Mouse (Mus musculus) ES-E14 (cell line): ENCODE measurements around the gene Meltf. TPM values are rescaled to one million over a fixed set of nuclear protein-coding genes. Genes with fewer than 3 reads are reported as not detected.

Source experiments
- DNase-seq: peaks from one replicate; pipeline ENCODE4 v3.0.0-alpha.2; 2013; ENCODE audit warnings: low read depth, low spot score
- H3K27ac ChIP-seq: 2 replicates; pipeline ENCODE4 v1.5.1; 2012; ENCODE audit warnings: low read depth, mild to moderate bottlenecking, low read length, moderate library complexity, mixed read lengths; ENCODE audit not compliant: poor library complexity, insufficient read depth, severe bottlenecking
- H3K36me3 ChIP-seq: 2 replicates; pipeline ENCODE4 v1.6.1; 2012; ENCODE audit warnings: mild to moderate bottlenecking, low read length, moderate library complexity, mixed read lengths; ENCODE audit not compliant: control insufficient read depth, poor library complexity, insufficient read depth, severe bottlenecking
- H3K4me1 ChIP-seq, 2 experiments: fragments of 150-350 bp in 1 of 2; sonication (generic) in 1 of 2; 2 replicates each; pipeline ENCODE4 v1.6.1; 2012; ENCODE audit warnings: low read length in 2 of 2, mild to moderate bottlenecking in 1 of 2, mixed read lengths in 1 of 2; ENCODE audit not compliant: control insufficient read depth in 2 of 2, insufficient read depth in 2 of 2, poor library complexity in 1 of 2
- H3K4me3 ChIP-seq, 2 experiments: fragments of 150-350 bp in 1 of 2; sonication (generic) in 1 of 2; 2 replicates each; pipeline ENCODE4 v1.5.1; 2012; ENCODE audit warnings: low read length in 2 of 2, low read depth in 1 of 2, mild to moderate bottlenecking in 1 of 2, mixed read lengths in 1 of 2; ENCODE audit not compliant: insufficient read depth in 1 of 2, poor library complexity in 1 of 2, severe bottlenecking in 1 of 2
- H3K9ac ChIP-seq: 2 replicates; pipeline ENCODE4 v1.6.1; 2012; ENCODE audit warnings: low read depth, mild to moderate bottlenecking, low read length, mixed read lengths; ENCODE audit not compliant: poor library complexity, insufficient read depth, severe bottlenecking
- H3K9me3 ChIP-seq: fragments of 150-350 bp; sonication (generic); 2 replicates; pipeline ENCODE4 v1.6.1; 2012; ENCODE audit warnings: low read depth, mild to moderate bottlenecking, low read length; ENCODE audit not compliant: control insufficient read depth, insufficient read depth
- CHD2 ChIP-seq: IDR thresholded peaks from 2 replicates; pipeline ENCODE4 v1.6.1; 2014; ENCODE audit warnings: mild to moderate bottlenecking, low read depth, low read length, inconsistent platforms
- HCFC1 ChIP-seq: IDR thresholded peaks from 2 replicates; pipeline ENCODE4 v1.6.1; 2012; ENCODE audit warnings: low read length, inconsistent platforms, borderline replicate concordance; ENCODE audit not compliant: insufficient read depth
- MAFK ChIP-seq: IDR thresholded peaks from 2 replicates; pipeline ENCODE4 v1.6.1; 2014; ENCODE audit warnings: mild to moderate bottlenecking, low read depth, low read length, inconsistent platforms; ENCODE audit not compliant: insufficient read depth
- ZC3H11A ChIP-seq: IDR thresholded peaks from 2 replicates; pipeline ENCODE4 v1.6.1; 2012; ENCODE audit warnings: low read depth, mild to moderate bottlenecking, inconsistent platforms, low read length, borderline replicate concordance
- ZNF384 ChIP-seq: IDR thresholded peaks from 2 replicates; pipeline ENCODE4 v1.6.1; 2012; ENCODE audit warnings: low read depth, low read length, inconsistent platforms
- in situ Hi-C, 2 experiments: fragments of 600-800 bp; cut with MboI; formaldehyde crosslinking; loops; one replicate each; pipeline ENCODE4 v1.15.1; 2025; ENCODE audit warnings: low sequenced_read_pairs in 2 of 2, inconsistent platforms in 1 of 2; ENCODE audit not compliant: unreplicated experiment in 2 of 2
- total RNA-seq: library from RNA; depleted of rRNA; stranded (reverse); fragments of 300-350 nt; gene quantifications from 2 replicates; pipeline ENCODE4 v1.2.3, GENCODE M21; 2012

Meltf gene
- total RNA-seq, 1 experiment, result 0.40 TPM

DNA sequence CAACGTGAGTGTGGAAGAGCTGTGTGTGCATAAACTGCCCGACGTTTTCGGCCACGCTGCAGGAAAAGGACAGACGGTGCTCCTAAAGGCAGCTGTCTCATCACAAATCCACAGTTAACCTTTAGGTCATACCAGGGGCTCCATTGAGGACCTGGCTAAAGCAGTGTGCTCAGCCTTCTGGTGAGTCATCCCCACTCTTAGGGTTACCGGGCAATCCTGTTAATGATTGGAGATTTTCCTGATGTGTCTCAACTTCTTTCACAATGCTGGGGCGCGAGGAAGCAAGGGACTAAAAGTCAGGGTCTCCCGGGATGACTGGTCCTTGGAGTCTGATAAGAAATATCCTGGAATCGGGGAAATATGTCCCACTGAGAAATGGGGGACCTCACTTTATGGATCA is 39.2 kb downstream of the Meltf start:
- Histone ChIP-seq H3K9ac (no peak overlapping the region), H3K36me3 (no peaks in the 10 kb centered on the region), H3K4me1 (no peaks in the 10 kb centered on the region), H3K4me3 (no peak overlapping the region), H3K27ac (no peak overlapping the region), H3K9me3 (no peaks in the 10 kb centered on the region)
- in situ Hi-C loops, result no loop called here
- no peak for DNase-seq
- TF ChIP-seq ZC3H11A, result no peak
- no peak for TF ChIP-seq MAFK
- TF ChIP-seq HCFC1, result no peak
- no peak for TF ChIP-seq CHD2
- TF ChIP-seq ZNF384, result no peak

DNA sequence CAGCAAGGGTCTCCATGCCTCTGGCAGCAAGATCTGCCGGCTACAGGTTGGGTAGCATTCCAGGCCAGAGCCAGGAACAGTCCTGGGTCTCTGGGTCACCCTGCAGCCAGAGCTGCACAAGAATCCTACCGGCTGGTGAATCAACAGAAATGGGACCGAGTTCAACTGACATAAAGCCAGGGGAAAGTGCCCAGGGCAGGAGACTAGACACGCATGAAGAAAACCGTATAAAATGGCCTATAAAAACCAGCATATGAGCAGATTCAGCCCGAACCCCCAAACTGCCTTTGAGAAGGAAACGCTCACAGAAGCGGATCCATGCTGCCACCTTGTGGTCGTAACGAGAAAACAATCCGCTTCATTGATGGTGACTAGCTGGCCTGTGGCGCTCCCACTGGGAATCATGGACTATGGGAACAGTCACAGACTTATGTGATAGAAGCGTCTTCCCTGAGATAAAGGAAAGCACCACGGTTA is 39.7 kb downstream of the Meltf start:
- H3K36me3 ChIP-seq, result no peaks in the 10 kb centered on the region
- H3K4me3 ChIP-seq, result no peak overlapping the region
- H3K9me3 ChIP-seq, result no peaks in the 10 kb centered on the region
- no peak overlapping the region for H3K27ac ChIP-seq
- no peaks in the 10 kb centered on the region for H3K4me1 ChIP-seq
- in situ Hi-C loops, result no loop called here
- peak; percentile 72 for DNase-seq
- TF ChIP-seq ZNF384 (no peak), HCFC1 (no peak), ZC3H11A (peak; percentile 63; the same call in 1 of the 2 replicates)
- H3K9ac ChIP-seq, result no peak overlapping the region

DNA sequence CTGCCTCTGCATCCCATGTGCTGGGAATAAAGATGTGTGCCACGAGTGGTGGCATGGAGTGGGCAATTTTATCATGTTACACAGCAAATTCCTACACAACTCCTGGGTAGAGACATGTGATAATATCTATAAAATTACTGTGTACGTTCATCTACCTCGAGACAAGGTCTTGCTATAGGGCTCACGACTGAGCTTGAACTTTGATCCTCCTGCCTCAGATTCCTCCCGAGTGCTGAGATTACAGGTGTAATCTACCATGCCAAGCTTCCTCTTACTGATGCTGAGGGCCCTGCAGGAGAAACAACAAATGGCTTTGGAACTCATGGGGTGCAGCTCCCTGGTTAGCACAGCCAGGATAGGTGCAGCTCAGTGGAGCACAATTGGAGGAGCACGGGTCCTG is 45.8 kb downstream of the Meltf start:
- Histone ChIP-seq H3K9ac (no peak overlapping the region), H3K4me1 (peaks cover 0 to 15% of the 10 kb centered on the region in 2 experiments; a peak in 3 of 4 replicates), H3K4me3 (no peak overlapping the region), H3K36me3 (no peaks in the 10 kb centered on the region), H3K9me3 (no peaks in the 10 kb centered on the region), H3K27ac (no peak overlapping the region)
- TF ChIP-seq ZNF384 (no peak), CHD2 (no peak), HCFC1 (no peak), MAFK (no peak), ZC3H11A (no peak)
- DNase-seq, result no peak
- in situ Hi-C loops, result no loop called here

DNA sequence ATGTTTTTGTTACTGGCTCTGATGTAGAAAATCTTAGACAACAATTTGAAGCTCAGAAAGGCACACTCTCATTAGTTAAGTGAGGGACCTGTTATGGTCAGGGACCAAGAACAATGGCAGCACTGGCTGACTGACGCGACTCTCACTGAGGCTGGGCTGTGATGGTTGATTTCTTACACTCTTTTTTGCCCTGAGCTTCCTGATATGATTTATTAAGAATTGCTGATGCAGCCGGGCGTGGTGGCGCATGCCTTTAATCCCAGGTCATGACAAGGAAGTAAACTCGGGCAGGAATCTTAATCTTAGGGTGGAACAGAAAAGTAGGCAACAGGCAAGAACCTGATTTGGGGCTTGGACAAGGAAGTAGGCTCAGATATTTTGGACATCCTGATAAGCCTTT is 47.5 kb downstream of the Meltf start:
- no peak overlapping the region for H3K4me3 ChIP-seq
- H3K36me3 ChIP-seq, result no peaks in the 10 kb centered on the region
- TF ChIP-seq ZC3H11A (no peak), CHD2 (no peak), ZNF384 (no peak), HCFC1 (no peak), MAFK (no peak)
- H3K4me1 ChIP-seq, result peaks cover 0 to 19% of the 10 kb centered on the region in 2 experiments; a peak in 3 of 4 replicates
- H3K9me3 ChIP-seq, result no peaks in the 10 kb centered on the region
- in situ Hi-C loops, result no loop called here
- peak overlapping the region; percentile 28; the same call in 1 of the 2 replicates for H3K9ac ChIP-seq
- no peak overlapping the region; the same call in 1 of the 2 replicates for H3K27ac ChIP-seq
- no peak for DNase-seq
